10 mouse cellular contexts compared by ENCODE assay signal in genomic region chr2:156814893-156815292, GRCm38 (mm10). TPM values are rescaled to one million over a fixed set of nuclear protein-coding genes. Genes with fewer than 3 reads are reported as not detected.
DNase-seq lines count a peak whose midpoint lies in the region; ATAC-seq and TF ChIP-seq lines count a peak whose summit lies in the region.
"Had no signal": no experiment of that assay in that cellular context is flagged by ENCODE, and none has a peak within 500 bp of the region (broad histone marks: within the 10 kb centered on the region; RNA-seq: fewer than 3 reads in every experiment).

No protein-coding gene starts in this region.

- H3K36me3 ChIP-seq in heart, embryonic 16.5 days (ENCODE audit: control insufficient read depth, insufficient read depth) = no peaks in the 10 kb centered on the region
- no peaks in the 10 kb centered on the region for H3K36me3 ChIP-seq in lung, postnatal 0 days (ENCODE audit: insufficient read depth, low read length)
- H3K36me3 ChIP-seq in heart, postnatal 0 days (replicated peaks; ENCODE audit: control insufficient read depth, insufficient read depth, low read length) = no peaks in the 10 kb centered on the region
- no peaks in the 10 kb centered on the region for H3K36me3 ChIP-seq in liver, embryonic 12.5 days

- ATAC-seq in heart, embryonic 16.5 days (replicated peaks; ENCODE audit: extremely low read depth, insufficient read depth, low FRiP score) = no peak; the same call in 1 of the 2 replicates
- peak; percentile 46; the same call in 1 of the 2 replicates for ATAC-seq in lung, postnatal 0 days
- ATAC-seq in heart, postnatal 0 days (ENCODE audit: insufficient read depth, low read depth) = no peak
- no peak for ATAC-seq in liver, embryonic 12.5 days

- no peak for DNase-seq in heart, adult 8-10 months (ENCODE audit: low spot score)
- DNase-seq in lung, postnatal 0 days (ENCODE audit: low spot score) = no peak
- no peak for DNase-seq in lung, postnatal 10 days
- DNase-seq in heart, postnatal 0 days (ENCODE audit: low spot score) = no peak
- peak; percentile 27 for DNase-seq in retina, embryonic 14.5 days (ENCODE audit: low spot score)
- DNase-seq in layer of hippocampus, adult 9-10 months (ENCODE audit: low spot score) = no peak
- DNase-seq: cerebellum, adult 2 months; right cerebral cortex, postnatal 25 days had no signal

- H3K27ac ChIP-seq in heart, embryonic 16.5 days (ENCODE audit: low read length) = peak overlapping the region; percentile 72
- H3K27ac ChIP-seq in lung, postnatal 0 days (ENCODE audit: low read length) = peak overlapping the region; percentile 40
- H3K27ac ChIP-seq in heart, postnatal 0 days (ENCODE audit: low read depth) = peak overlapping the region; percentile 68
- no peak overlapping the region for H3K27ac ChIP-seq in liver, embryonic 12.5 days

- H3K4me2 ChIP-seq in heart, embryonic 16.5 days (ENCODE audit: low read depth, low read length) = no peak overlapping the region
- H3K4me2 ChIP-seq in lung, postnatal 0 days (replicated peaks; ENCODE audit: low read depth, low read length) = no peak overlapping the region
- H3K4me2 ChIP-seq in heart, postnatal 0 days (ENCODE audit: low read depth, low read length) = no peak overlapping the region
- H3K4me2 ChIP-seq in liver, embryonic 12.5 days = no peak overlapping the region

- H3K9me3 ChIP-seq in heart, embryonic 16.5 days (replicated peaks; ENCODE audit: control insufficient read depth, low read length) = no peaks in the 10 kb centered on the region
- no peaks in the 10 kb centered on the region for H3K9me3 ChIP-seq in lung, postnatal 0 days (ENCODE audit: low read length)
- no peaks in the 10 kb centered on the region for H3K9me3 ChIP-seq in heart, postnatal 0 days (replicated peaks; ENCODE audit: control insufficient read depth, low read length)
- no peaks in the 10 kb centered on the region for H3K9me3 ChIP-seq in liver, embryonic 12.5 days (replicated peaks)

- TF ChIP-seq CTCF in lung, postnatal 0 days (IDR thresholded peaks at IDR 0.05) = no peak
- TF ChIP-seq CTCF in heart, postnatal 0 days (IDR thresholded peaks at IDR 0.05; ENCODE audit: low read depth) = no peak

- WGBS in heart, embryonic 16.5 days = 30% methylated on average over 5 of the region's 5 CpGs
- WGBS in lung, postnatal 0 days = 15% methylated on average over 5 of the region's 5 CpGs
- WGBS in heart, postnatal 0 days = 43% methylated on average over 5 of the region's 5 CpGs
- WGBS in liver, embryonic 12.5 days (ENCODE audit: insufficient replicate concordance) = 28% methylated on average over 5 of the region's 5 CpGs

- no peaks in the 10 kb centered on the region for H3K27me3 ChIP-seq in heart, embryonic 16.5 days (ENCODE audit: control insufficient read depth, insufficient read depth, low read length)
- H3K27me3 ChIP-seq in lung, postnatal 0 days (replicated peaks; ENCODE audit: insufficient read depth, low read length) = no peaks in the 10 kb centered on the region
- no peaks in the 10 kb centered on the region for H3K27me3 ChIP-seq in heart, postnatal 0 days (ENCODE audit: control insufficient read depth, insufficient read depth, low read length)
- H3K27me3 ChIP-seq in liver, embryonic 12.5 days (replicated peaks) = peaks cover 18% of the 10 kb centered on the region; the same call in 1 of the 2 replicates

- no peak overlapping the region for H3K9ac ChIP-seq in heart, embryonic 16.5 days (ENCODE audit: low read length)
- no peak overlapping the region for H3K9ac ChIP-seq in lung, postnatal 0 days (replicated peaks; ENCODE audit: low read depth)
- H3K9ac ChIP-seq in heart, postnatal 0 days (replicated peaks; ENCODE audit: low read depth, low read length) = no peak overlapping the region
- H3K9ac ChIP-seq in liver, embryonic 12.5 days = no peak overlapping the region

- no peak for TF ChIP-seq EP300 in lung, postnatal 0 days (IDR thresholded peaks at IDR 0.05)
- no peak for TF ChIP-seq EP300 in heart, postnatal 0 days (IDR thresholded peaks at IDR 0.05; ENCODE audit: low read depth)

- no peak overlapping the region for H3K4me3 ChIP-seq in heart, embryonic 16.5 days (ENCODE audit: low read length)
- no peak overlapping the region for H3K4me3 ChIP-seq in lung, postnatal 0 days (ENCODE audit: low read depth, low read length)
- H3K4me3 ChIP-seq in heart, postnatal 0 days (ENCODE audit: low read depth, low read length) = no peak overlapping the region
- H3K4me3 ChIP-seq in liver, embryonic 12.5 days = no peak overlapping the region

- H3K4me1 ChIP-seq in heart, embryonic 16.5 days (ENCODE audit: control insufficient read depth, insufficient read depth, low read length) = peaks cover 4% of the 10 kb centered on the region; the same call in 1 of the 2 replicates
- peaks cover 9% of the 10 kb centered on the region; the same call in 1 of the 2 replicates for H3K4me1 ChIP-seq in lung, postnatal 0 days (ENCODE audit: insufficient read depth, low read depth, low read length)
- peaks cover 10% of the 10 kb centered on the region; the same call in 1 of the 2 replicates for H3K4me1 ChIP-seq in heart, postnatal 0 days (ENCODE audit: control insufficient read depth, insufficient read depth)
- H3K4me1 ChIP-seq in liver, embryonic 12.5 days = no peaks in the 10 kb centered on the region

RNA-seq across cellular contexts. Expression of gene Tgif2, which starts 24.9 kb away (rescaled TPM):
- polyA plus RNA-seq in heart, embryonic 16.5 days (2015; fragmentation: Nextera tagmentation; extraction: Ambion mirVana) = 28.9 and 30.1 TPM in 2 replicates
- under 1 TPM; 0.47 to 0.55 (median 0.51) TPM for total RNA-seq in heart, adult 8-10 months (2022)
- polyA plus RNA-seq in lung, postnatal 0 days (2015; fragmentation: Nextera tagmentation; extraction: Ambion mirVana) = 13.7 and 15.1 TPM in 2 replicates
- 19.7 and 28.3 TPM in 2 replicates for total RNA-seq in heart, postnatal 0 days (2014; rRNA removed; ENCODE audit: low replicate concordance)
- 11.6 and 14.6 TPM in 2 replicates for polyA plus RNA-seq in heart, postnatal 0 days (2015; fragmentation: Nextera tagmentation; extraction: Ambion mirVana)
- 15.4 and 16.2 TPM in 2 replicates for polyA plus RNA-seq in liver, embryonic 12.5 days (2016; fragmentation: Nextera tagmentation; extraction: Ambion mirVana)

RNA-seq across cellular contexts. Expression of gene Myl9, which starts 39.7 kb away (rescaled TPM):
- 1,725 and 1,731 TPM in 2 replicates for polyA plus RNA-seq in heart, embryonic 16.5 days (2015; fragmentation: Nextera tagmentation; extraction: Ambion mirVana)
- total RNA-seq in heart, adult 8-10 months (2022) = 10 to 100 TPM; 40.0 to 70.3 (median 65.6) TPM
- polyA plus RNA-seq in lung, postnatal 0 days (2015; fragmentation: Nextera tagmentation; extraction: Ambion mirVana) = 222 and 240 TPM in 2 replicates
- 1,299 and 1,431 TPM in 2 replicates for total RNA-seq in heart, postnatal 0 days (2014; rRNA removed; ENCODE audit: low replicate concordance)
- 1,847 and 1,885 TPM in 2 replicates for polyA plus RNA-seq in heart, postnatal 0 days (2015; fragmentation: Nextera tagmentation; extraction: Ambion mirVana)
- polyA plus RNA-seq in liver, embryonic 12.5 days (2016; fragmentation: Nextera tagmentation; extraction: Ambion mirVana) = 70.5 and 76.1 TPM in 2 replicates

RNA-seq across cellular contexts. Expression of gene 4930518I15Rik, which starts 42.9 kb away (rescaled TPM):
- polyA plus RNA-seq in heart, embryonic 16.5 days (2015; fragmentation: Nextera tagmentation; extraction: Ambion mirVana) = 5.8 and 5.9 TPM in 2 replicates
- 1 to 10 TPM in 1 of 4 experiments, under 1 TPM in 3; 0.40 to 1.4 (median 0.56) TPM for total RNA-seq in heart, adult 8-10 months (2022)
- 4.1 and 5.5 TPM in 2 replicates for polyA plus RNA-seq in lung, postnatal 0 days (2015; fragmentation: Nextera tagmentation; extraction: Ambion mirVana)
- 0.12 TPM in 1 of 2 replicates, not detected in the other for total RNA-seq in heart, postnatal 0 days (2014; rRNA removed; ENCODE audit: low replicate concordance)
- 3.2 and 3.8 TPM in 2 replicates for polyA plus RNA-seq in heart, postnatal 0 days (2015; fragmentation: Nextera tagmentation; extraction: Ambion mirVana)
- polyA plus RNA-seq in liver, embryonic 12.5 days (2016; fragmentation: Nextera tagmentation; extraction: Ambion mirVana) = 2.5 and 2.7 TPM in 2 replicates

RNA-seq across cellular contexts. Expression of gene Rab5if, which starts 48.0 kb away (rescaled TPM):
- polyA plus RNA-seq in heart, embryonic 16.5 days (2015; fragmentation: Nextera tagmentation; extraction: Ambion mirVana) = 171 and 173 TPM in 2 replicates
- total RNA-seq in heart, adult 8-10 months (2022) = 100 to 1,000 TPM in 2 of 4 experiments, 10 to 100 TPM in 2; 90.3 to 107 (median 102) TPM
- polyA plus RNA-seq in lung, postnatal 0 days (2015; fragmentation: Nextera tagmentation; extraction: Ambion mirVana) = 271 and 290 TPM in 2 replicates
- 155 and 219 TPM in 2 replicates for total RNA-seq in heart, postnatal 0 days (2014; rRNA removed; ENCODE audit: low replicate concordance)
- polyA plus RNA-seq in heart, postnatal 0 days (2015; fragmentation: Nextera tagmentation; extraction: Ambion mirVana) = 186 and 188 TPM in 2 replicates
- polyA plus RNA-seq in liver, embryonic 12.5 days (2016; fragmentation: Nextera tagmentation; extraction: Ambion mirVana) = 250 and 266 TPM in 2 replicates
